Mouse (Mus musculus) lung, embryonic 14.5 days (tissue): ENCODE measurements around the gene Zfp870. TPM values are rescaled to one million over a fixed set of nuclear protein-coding genes. Genes with fewer than 3 reads are reported as not detected.

Experiments
- ATAC-seq: fragments of 200-750 bp; cut with Nextera tagmentation; 2 replicates; pipeline ENCODE4 v1.8.0; 2017; ENCODE audit warnings: mild to moderate bottlenecking, moderate TSS enrichment, moderate library complexity; ENCODE audit not compliant: insufficient read depth
- DNase-seq: peaks from one replicate; pipeline ENCODE4 v3.0.0-alpha.2; 2015
- H3K27ac ChIP-seq: fragments of 300-500 bp; sonication (generic); 2 replicates; pipeline ENCODE4 v1.5.1; 2014; ENCODE audit warnings: low read depth, mild to moderate bottlenecking, moderate library complexity
- H3K27me3 ChIP-seq: fragments of 300-500 bp; sonication (generic); 2 replicates; pipeline ENCODE4 v1.6.1; 2014; ENCODE audit warnings: low read length, control low read depth; ENCODE audit not compliant: insufficient read depth
- H3K36me3 ChIP-seq: fragments of 300-500 bp; sonication (generic); 2 replicates; pipeline ENCODE4 v1.6.1; 2014; ENCODE audit warnings: control low read depth; ENCODE audit not compliant: insufficient read depth
- H3K4me1 ChIP-seq: fragments of 300-500 bp; sonication (generic); 2 replicates; pipeline ENCODE4 v1.6.1; 2014; ENCODE audit warnings: antibody characterized with exemption, control low read depth; ENCODE audit not compliant: insufficient read depth
- H3K4me2 ChIP-seq: fragments of 300-500 bp; sonication (generic); 2 replicates; pipeline ENCODE4 v1.6.1; 2014; ENCODE audit warnings: mild to moderate bottlenecking
- H3K4me3 ChIP-seq: fragments of 300-500 bp; sonication (generic); 2 replicates; pipeline ENCODE4 v1.5.1; 2014; ENCODE audit warnings: low read depth, low read length
- H3K9ac ChIP-seq: fragments of 300-500 bp; sonication (generic); 2 replicates; pipeline ENCODE4 v1.6.1; 2014
- H3K9me3 ChIP-seq: fragments of 300-500 bp; sonication (generic); 2 replicates; pipeline ENCODE4 v1.6.1; 2016; ENCODE audit warnings: low read depth, low read length, control low read depth
- CTCF ChIP-seq: IDR thresholded peaks from 2 replicates; pipeline ENCODE4 v1.5.1; 2016; ENCODE audit warnings: antibody characterized with exemption, low read depth
- WGBS: fragments of 180-500 bp; shearing (Covaris S2); extraction: QIAGEN DNeasy Blood & Tissue Kit; methylation state at CpG from one replicate; pipeline ENCODE4 v1.1.7; 2014; 5-methylcytosine and 5-hydroxymethylcytosine counted together
- polyA plus RNA-seq: library from polyadenylated mRNA; unstranded; fragments of >200 nt; fragmentation: Nextera tagmentation; extraction: Ambion mirVana; gene quantifications from 2 replicates; pipeline ENCODE4 v1.2.1, GENCODE M21; 2014

Zfp870 gene
- polyA plus RNA-seq, 1 experiment from 2014 or later, result 7.9 TPM

- Histone ChIP-seq H3K9ac (peak overlapping the region; percentile 69), H3K4me1 (peaks cover 4% of the 10 kb centered on the region; the same call in 1 of the 2 replicates), H3K27ac (peak overlapping the region; percentile 74), H3K27me3 (no peaks in the 10 kb centered on the region), H3K9me3 (no peaks in the 10 kb centered on the region), H3K36me3 (no peaks in the 10 kb centered on the region; the same call in 1 of the 2 replicates), H3K4me2 (peak overlapping the region; percentile 73), H3K4me3 (peak overlapping the region; percentile 52)
- TF ChIP-seq CTCF, result no peak
- ATAC-seq (peak; percentile 51; the same call in 1 of the 2 replicates), DNase-seq (no peak)
- WGBS, result under 1% methylated on average over 11 of the region's 11 CpGs
Observed at GRCm38 (mm10) chr17:32890852-32891238, 597 bp downstream of the Zfp870 start.

- peaks cover 4% of the 10 kb centered on the region; the same call in 1 of the 2 replicates for H3K4me1 ChIP-seq
- no peaks in the 10 kb centered on the region for H3K9me3 ChIP-seq
- H3K9ac ChIP-seq, result no peak overlapping the region
- no peak overlapping the region for H3K27ac ChIP-seq
- no peak overlapping the region for H3K4me2 ChIP-seq
- no peak for TF ChIP-seq CTCF
- H3K36me3 ChIP-seq, result peaks cover 10% of the 10 kb centered on the region; the same call in 1 of the 2 replicates
- WGBS, result 87% methylated on average over 6 of the region's 6 CpGs
- ATAC-seq (no peak), DNase-seq (no peak)
- no peaks in the 10 kb centered on the region for H3K27me3 ChIP-seq
- no peak overlapping the region for H3K4me3 ChIP-seq
Observed at GRCm38 (mm10) chr17:32889611-32890010, 1.8 kb downstream of the Zfp870 start.

- H3K27ac ChIP-seq, result no peak overlapping the region
- no peaks in the 10 kb centered on the region for H3K9me3 ChIP-seq
- DNase-seq (no peak), ATAC-seq (no peak)
- no peaks in the 10 kb centered on the region; the same call in 1 of the 2 replicates for H3K27me3 ChIP-seq
- 86% methylated on average over 14 of the region's 14 CpGs for WGBS
- no peak for TF ChIP-seq CTCF
- no peak overlapping the region for H3K9ac ChIP-seq
- no peak overlapping the region for H3K4me3 ChIP-seq
- no peak overlapping the region for H3K4me2 ChIP-seq
- H3K36me3 ChIP-seq, result peaks cover 41% of the 10 kb centered on the region
- no peaks in the 10 kb centered on the region for H3K4me1 ChIP-seq
Observed at GRCm38 (mm10) chr17:32880320-32881218, 10.9 kb downstream of the Zfp870 start.

GRCm38 (mm10) chr17:32878773-32879172 is 12.7 kb downstream of the Zfp870 start:
- no peak for TF ChIP-seq CTCF
- no peak for DNase-seq

GRCm38 (mm10) chr17:32877471-32878171 is 13.8 kb downstream of the Zfp870 start:
- no peaks in the 10 kb centered on the region for H3K9me3 ChIP-seq
- DNase-seq, result peak; percentile 43
- WGBS, result 3% methylated on average over 22 of the region's 22 CpGs

More at GRCm38 (mm10) chr17:32878773-32879172, 12.7 kb downstream of the Zfp870 start:
- Histone ChIP-seq H3K36me3 (peaks cover 28% of the 10 kb centered on the region), H3K4me1 (no peaks in the 10 kb centered on the region), H3K9ac (no peak overlapping the region), H3K9me3 (no peaks in the 10 kb centered on the region), H3K4me3 (no peak overlapping the region), H3K27me3 (no peaks in the 10 kb centered on the region; the same call in 1 of the 2 replicates), H3K27ac (no peak overlapping the region), H3K4me2 (no peak overlapping the region)
- no peak for ATAC-seq
- 92% methylated on average over 11 of the region's 11 CpGs for WGBS

GRCm38 (mm10) chr17:32872696-32873095 is 18.7 kb downstream of the Zfp870 start:
- ATAC-seq (no peak), DNase-seq (no peak)
- Histone ChIP-seq H3K4me1 (no peaks in the 10 kb centered on the region), H3K4me2 (no peak overlapping the region), H3K9me3 (no peaks in the 10 kb centered on the region), H3K9ac (no peak overlapping the region), H3K27me3 (no peaks in the 10 kb centered on the region; the same call in 1 of the 2 replicates), H3K36me3 (no peaks in the 10 kb centered on the region), H3K4me3 (no peak overlapping the region), H3K27ac (no peak overlapping the region)
- 62% methylated on average over 5 of the region's 5 CpGs for WGBS
- no peak for TF ChIP-seq CTCF

More at GRCm38 (mm10) chr17:32877471-32878171, 13.8 kb downstream of the Zfp870 start:
- Histone ChIP-seq H3K4me2 (peak overlapping the region; percentile 48), H3K36me3 (peaks cover 16% of the 10 kb centered on the region; the same call in 1 of the 2 replicates), H3K4me3 (peak overlapping the region; percentile 10), H3K27ac (no peak overlapping the region), H3K9ac (no peak overlapping the region), H3K4me1 (no peaks in the 10 kb centered on the region), H3K27me3 (no peaks in the 10 kb centered on the region; the same call in 1 of the 2 replicates)
- no peak for TF ChIP-seq CTCF
- no peak for ATAC-seq

GRCm38 (mm10) chr17:32872091-32872490 is 19.4 kb downstream of the Zfp870 start:
- Histone ChIP-seq H3K27me3 (no peaks in the 10 kb centered on the region), H3K27ac (no peak overlapping the region), H3K36me3 (no peaks in the 10 kb centered on the region), H3K4me2 (no peak overlapping the region), H3K4me1 (no peaks in the 10 kb centered on the region), H3K9ac (no peak overlapping the region), H3K4me3 (no peak overlapping the region), H3K9me3 (no peaks in the 10 kb centered on the region)
- ATAC-seq (no peak), DNase-seq (no peak)
- no peak for TF ChIP-seq CTCF
- WGBS, result 65% methylated on average over 4 of the region's 4 CpGs
